Mouse (Mus musculus): ENCODE results near the gene Taar9.
"Not testable (repeated sequence)": the region's sequence is repeated elsewhere in the genome, so short reads cannot be mapped to it uniquely, and the experiment has no call there.

Taar9 gene

DNA sequence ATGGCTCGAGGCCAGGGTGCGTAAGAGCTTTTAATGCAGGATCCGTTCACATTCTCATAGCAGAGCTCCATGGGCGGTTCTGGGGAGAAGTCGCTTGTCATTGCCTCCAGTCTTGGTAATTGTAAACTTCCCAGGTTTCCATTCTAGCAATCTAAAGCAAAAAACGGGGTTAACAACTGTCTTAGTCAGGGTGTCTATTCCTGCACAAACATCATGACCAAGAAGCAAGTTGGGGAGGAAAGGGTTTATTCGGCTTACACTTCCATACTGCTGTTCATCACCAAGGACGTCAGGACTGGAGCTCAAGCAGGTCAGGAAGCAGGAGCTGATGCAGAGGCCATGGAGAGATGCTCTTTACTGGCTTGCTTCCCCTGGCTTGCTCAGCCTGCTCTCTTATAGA is at the start of gene Taar9:
Gene Taar9 (minus strand): TSS at position 101 of the 400 bp plus-strand sequence.
- DNase-seq, result not testable (repeated sequence)

DNA sequence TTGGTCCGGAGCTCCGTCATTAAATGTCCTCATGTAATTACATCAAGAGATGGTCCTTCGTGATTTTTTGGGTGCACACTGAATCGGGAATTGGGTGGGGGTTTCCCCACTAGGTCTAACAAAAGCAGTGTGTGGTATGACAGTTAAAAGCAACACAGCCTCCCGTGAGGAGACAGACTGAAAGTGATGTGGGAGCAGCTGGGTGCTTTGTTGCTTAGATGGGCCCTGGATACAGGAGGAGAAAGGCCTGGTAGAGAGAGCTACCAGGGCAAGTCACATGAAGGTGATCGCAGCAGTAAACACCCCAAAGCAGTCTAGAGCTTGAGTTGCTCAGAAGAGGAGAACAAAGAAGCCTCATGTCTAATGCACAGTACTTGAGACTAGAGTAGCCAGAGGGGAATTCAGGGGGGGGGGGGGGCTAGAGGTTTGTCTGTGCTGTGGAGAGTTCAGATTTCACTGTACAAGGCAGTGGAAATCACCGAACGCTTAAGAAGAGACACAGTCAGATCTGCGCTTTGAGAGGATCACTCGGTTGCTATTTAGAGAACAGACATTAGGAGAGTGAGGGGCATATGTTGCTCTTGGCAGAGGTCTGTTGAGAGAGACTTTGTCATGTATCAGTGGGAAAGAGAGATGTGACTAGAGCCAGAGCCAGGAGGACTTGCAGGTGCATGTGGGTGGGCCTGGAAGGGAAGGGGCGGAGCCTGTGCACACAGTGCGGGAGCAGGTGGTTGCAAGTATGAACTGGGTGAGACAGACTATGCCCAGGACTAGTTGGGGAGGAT is 49.3 kb upstream of the Taar9 start:
- DNase-seq, result peak; percentile 13

- DNase-seq, result peak; percentile 61
Observed at GRCm38 (mm10) chr10:24150086-24150485, 40.8 kb upstream of the Taar9 start.

- peak; percentile 96 for DNase-seq
Observed at GRCm38 (mm10) chr10:24149135-24149781, 39.9 kb upstream of the Taar9 start, which contains the start of gene Stx7. TSS of gene Stx7 (plus strand) at chr10:24149302.

DNA sequence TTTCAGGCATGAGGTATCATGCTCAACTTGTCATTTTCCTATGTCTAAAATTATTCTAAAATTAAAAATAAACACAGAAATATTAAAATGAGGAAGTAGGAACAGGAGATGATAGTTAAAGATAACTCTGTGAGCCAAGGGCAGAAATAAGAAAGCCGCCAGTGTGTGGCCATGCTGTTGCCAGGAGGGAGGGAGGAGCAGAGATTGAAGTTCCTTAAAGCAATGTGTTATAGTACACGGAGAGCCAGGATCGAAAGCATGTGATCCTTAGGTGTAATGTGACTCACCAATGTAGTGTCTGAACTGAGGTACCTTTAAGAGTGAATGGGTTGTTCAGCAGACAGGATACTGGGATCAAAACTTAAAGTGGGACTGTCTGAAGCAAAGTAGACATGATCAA is 33.4 kb upstream of the Taar9 start:
- DNase-seq, result no peak

DNA sequence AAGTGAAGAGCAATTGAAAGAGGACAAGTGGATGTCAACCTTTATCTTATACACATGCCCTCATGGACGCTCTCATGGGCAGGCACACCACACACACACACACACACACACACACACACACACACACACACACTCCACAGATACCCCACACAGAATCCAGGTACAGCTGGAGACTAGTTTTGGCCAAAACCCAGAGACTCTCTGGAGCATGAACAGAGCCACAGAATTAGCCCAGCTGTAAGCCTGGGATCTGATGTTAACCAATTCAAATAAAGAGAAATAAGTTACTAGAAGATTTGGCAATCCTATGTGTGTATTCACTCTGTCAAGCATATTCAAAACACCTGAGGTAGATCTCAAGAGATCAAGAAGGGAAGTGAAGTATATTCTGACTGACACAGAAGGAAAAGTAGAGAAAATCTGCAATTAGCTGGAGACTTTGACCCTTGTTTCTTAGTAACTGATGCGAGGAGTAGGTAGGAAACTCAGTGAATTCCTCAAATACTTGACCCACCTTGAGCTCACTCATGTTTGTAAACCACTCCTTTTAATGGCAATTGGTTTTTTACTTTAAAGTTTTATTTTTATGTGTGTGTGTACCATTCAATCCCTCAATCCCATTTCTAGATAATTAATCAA is 29.4 kb upstream of the Taar9 start:
- DNase-seq, result peak; percentile 42

DNA sequence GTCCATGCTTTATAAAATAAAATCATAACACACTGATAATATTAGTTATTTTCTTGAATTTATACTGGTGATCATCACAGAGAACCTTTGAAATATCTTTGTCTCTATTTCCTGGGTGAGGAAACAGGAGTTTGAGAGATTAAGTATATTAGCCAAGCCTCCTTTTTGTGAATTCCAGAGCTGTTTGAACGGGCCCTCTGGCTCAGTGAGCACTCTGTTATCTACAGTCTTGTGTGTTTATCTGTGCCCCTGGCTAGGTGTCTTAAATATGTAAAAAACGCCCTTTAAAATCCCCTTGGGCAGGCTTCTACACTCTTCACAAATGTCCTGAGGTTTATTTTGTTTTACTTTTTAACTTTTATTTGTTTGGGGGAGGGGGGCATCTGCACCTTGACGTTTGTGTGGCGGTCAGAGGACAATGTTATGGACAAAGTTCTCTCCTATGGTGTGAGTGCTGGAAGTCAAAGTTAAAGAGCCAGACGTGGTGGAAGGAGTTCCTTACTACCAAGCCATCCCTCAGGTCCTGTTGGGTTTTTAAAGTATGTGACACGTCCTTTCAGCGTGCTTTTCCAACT is 24.8 kb upstream of the Taar9 start:
- no peak for DNase-seq

GRCm38 (mm10) chr10:24133132-24133531 is 23.8 kb upstream of the Taar9 start:
- DNase-seq, result no peak

GRCm38 (mm10) chr10:24132273-24132672 is 22.9 kb upstream of the Taar9 start:
- peak; percentile 64 for DNase-seq

DNA sequence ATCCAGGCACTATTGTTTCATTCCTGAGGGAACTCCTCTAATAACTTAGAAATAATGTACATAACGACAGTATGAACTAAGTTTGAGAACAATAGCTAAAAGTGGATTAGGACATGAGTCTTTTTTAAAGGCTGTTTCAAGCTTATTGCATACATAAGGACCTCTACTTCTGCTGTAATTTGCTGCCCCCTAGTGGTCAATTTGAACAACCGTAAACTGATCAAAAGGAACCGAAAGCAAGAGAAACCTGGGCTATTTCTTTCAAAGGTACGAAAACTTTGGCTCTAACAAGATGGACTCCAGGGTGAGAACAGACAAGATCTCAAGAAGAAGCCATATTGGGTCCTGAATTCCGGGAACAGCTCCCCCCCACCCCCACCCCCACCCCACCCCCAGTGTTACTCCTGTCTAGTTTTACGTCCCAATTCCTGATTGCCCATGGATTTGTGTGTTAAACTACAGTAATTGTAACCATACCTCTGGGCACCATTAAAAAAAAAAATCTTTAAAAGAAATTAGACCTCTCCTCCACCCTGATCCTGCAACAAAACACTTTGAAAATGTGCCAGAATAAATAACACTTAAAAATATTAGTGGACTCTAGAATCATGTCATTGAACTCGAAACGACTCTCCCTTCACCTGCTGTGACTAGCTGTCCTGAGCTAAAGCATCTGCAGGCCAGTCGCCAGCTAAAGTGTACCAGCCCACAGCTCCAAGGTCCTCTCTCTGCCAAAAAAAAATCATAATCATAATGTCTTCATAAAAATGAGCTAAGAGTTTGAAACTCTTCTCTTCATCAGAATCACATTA is 22.3 kb upstream of the Taar9 start:
- DNase-seq, result peak; percentile 77

- DNase-seq, result peak; percentile 75
Observed at GRCm38 (mm10) chr10:24111116-24111778, 1.9 kb upstream of the Taar9 start.

DNA sequence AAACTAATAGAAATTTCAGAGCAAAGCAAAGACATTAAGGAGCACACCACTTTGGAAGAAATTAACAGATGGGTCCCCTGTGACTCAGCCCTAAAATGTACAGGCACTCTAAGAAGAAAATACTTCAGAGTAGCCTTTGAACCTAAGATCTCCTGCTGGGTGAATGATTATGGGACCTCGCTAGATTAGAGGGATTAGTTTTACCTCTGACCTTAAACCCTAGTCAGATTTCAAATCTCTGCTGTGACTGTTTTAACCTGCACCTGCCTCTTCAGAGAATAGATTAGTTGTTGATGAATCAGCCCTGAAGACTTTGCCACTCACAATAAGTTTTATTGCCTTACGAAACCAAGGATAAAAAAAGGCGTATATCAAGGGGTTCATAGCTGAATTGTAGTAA is 1.1 kb downstream of the Taar9 start:
- no peak for DNase-seq

DNA sequence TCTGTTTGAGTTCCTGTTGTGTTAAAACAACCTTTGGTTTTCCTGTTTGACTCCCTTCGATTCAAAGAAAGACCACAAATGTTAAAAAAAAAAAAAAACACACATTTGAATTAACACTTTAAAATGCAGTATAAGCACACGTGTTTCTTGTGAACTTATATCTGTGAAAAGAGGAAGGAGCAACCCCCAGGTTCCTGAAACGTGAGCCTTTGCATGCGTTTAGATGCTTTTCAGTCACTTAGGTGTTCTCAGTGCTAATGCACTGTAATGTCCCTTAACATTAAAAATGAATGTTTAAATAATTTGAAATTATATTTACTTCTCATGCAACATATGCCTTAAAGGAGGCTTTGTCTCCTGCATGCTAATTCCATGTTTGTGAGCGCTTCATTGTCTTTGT is 1.6 kb downstream of the Taar9 start:
- no peak for DNase-seq

- not testable (repeated sequence) for DNase-seq
Observed at GRCm38 (mm10) chr10:24103299-24103698, 6.0 kb downstream of the Taar9 start.

- DNase-seq, result not testable (repeated sequence)
Observed at GRCm38 (mm10) chr10:24101812-24102211, 7.5 kb downstream of the Taar9 start, which contains the start of gene Taar8c. TSS of gene Taar8c (minus strand) at chr10:24101912.

- not testable (repeated sequence) for DNase-seq
Observed at GRCm38 (mm10) chr10:24097010-24097409, 12.3 kb downstream of the Taar9 start.

GRCm38 (mm10) chr10:24092194-24092593 is 17.1 kb downstream of the Taar9 start, which contains the start of gene Taar8b:
TSS of gene Taar8b (minus strand) at chr10:24092294.
- DNase-seq, result no peak

DNA sequence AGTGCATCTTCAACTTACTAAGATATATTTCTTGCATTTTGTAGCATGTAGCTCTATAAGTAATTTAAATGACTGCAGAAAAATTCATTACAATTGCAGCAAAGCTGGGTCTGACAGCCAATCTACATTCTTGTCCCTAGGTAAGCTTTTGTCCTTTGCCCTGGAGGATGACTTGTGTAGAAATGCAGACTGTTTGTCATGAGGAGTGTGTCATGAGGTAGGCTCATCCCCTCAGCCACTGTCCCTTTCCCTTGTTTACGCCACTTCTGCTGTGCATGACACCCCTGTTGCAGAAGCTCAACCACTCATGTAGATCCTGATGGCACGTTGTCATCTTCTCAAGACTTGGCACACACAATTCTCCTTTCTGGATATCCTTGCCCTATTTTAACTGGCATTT is 22.2 kb downstream of the Taar9 start:
- no peak for DNase-seq

DNA sequence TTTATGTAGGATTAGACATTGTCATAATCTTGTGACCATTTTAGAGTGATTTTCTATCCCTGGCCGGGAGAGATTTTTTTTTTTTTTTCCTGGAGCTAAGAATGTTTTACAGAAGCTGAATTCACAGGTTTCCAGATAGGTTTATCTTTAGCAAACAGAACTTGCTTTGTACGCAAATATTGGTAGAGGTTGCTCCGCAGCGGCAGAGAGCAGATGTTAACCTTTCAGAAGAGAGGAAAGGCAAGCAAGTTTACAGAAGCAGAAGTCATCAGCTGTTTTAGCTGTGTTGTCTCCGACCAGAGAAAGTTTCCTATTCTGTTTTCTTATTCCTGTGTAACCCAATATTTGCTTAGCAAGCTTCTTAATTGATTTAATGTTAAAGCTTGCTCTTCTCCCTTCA is 22.8 kb downstream of the Taar9 start:
- DNase-seq, result no peak

- DNase-seq, result no peak
Observed at GRCm38 (mm10) chr10:24085936-24086335, 23.4 kb downstream of the Taar9 start.

DNA sequence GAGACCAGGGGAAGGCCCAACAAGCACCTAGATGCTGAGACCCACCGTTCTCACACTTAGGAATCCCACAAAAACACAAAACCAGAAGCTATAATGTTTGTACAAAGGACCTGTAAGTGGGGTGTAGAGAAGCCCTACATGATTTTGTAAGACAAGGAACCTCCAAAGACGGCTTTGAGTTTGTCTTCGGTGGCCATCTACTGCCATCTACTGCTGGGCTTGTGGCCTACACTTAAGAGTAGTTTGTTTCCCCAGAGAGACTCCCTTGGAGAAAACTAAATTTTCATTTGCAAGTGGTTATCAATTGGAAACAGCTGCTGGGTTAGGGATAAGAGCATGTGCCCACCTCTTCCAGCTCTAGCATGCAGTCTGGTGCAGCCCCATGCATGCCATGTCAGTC is 29.2 kb downstream of the Taar9 start:
- DNase-seq, result peak; percentile 62

DNA sequence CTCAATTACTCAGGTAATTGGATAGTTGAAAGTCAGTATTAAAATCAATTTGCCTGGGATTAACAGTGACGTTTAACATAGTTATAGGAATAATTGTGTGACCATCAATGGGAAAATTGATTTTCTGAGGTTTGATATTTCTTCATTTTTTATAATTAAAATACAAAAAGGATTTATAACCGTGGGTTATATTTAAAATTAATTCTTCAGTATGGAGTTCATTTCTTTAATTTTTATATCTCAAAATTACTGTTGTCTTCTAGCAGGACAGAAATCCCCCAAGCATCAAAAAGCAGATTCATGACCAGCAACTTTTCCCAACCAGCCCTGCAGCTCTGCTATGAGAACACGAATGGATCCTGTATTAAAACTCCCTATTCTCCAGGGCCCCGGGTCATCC is 33.1 kb downstream of the Taar9 start, which contains the start of gene Taar8a:
Gene Taar8a (plus strand): TSS at position 301 of the 400 bp plus-strand sequence.
- DNase-seq, result not testable (repeated sequence)

Measured in kidney, postnatal 10 days (tissue).